Mouse (Mus musculus) cerebellum, postnatal 10 days (tissue): ENCODE results near the gene Skida1.
"Not testable (repeated sequence)": the region's sequence is repeated elsewhere in the genome, so short reads cannot be mapped to it uniquely, and the experiment has no call there.

Source experiments
- DNase-seq, 2 experiments: peaks; one replicate each; pipeline ENCODE4 v3.0.0; 2021; ENCODE audit warnings: mixed read lengths in 2 of 2

Skida1 gene

GRCm38 (mm10) chr2:18048453-18049075 is at the start of gene Skida1:
TSS of gene Skida1 (minus strand) at chr2:18049051.
- DNase-seq, result peak; percentile 63 to 72

- no peak for DNase-seq
Observed at GRCm38 (mm10) chr2:18095804-18096203, 47.0 kb upstream of the Skida1 start.

GRCm38 (mm10) chr2:18094319-18094718 is 45.5 kb upstream of the Skida1 start:
- no peak for DNase-seq

GRCm38 (mm10) chr2:18093858-18094257 is 45.0 kb upstream of the Skida1 start:
- DNase-seq, result no peak

- DNase-seq, result not testable (repeated sequence)
Observed at GRCm38 (mm10) chr2:18087695-18088094, 38.8 kb upstream of the Skida1 start.

- DNase-seq, result peak; percentile 51
Observed at GRCm38 (mm10) chr2:18080182-18080860, 31.5 kb upstream of the Skida1 start.

- no peak for DNase-seq
Observed at GRCm38 (mm10) chr2:18071947-18072346, 23.1 kb upstream of the Skida1 start.

- DNase-seq, result no peak
Observed at GRCm38 (mm10) chr2:18068071-18068796, 19.4 kb upstream of the Skida1 start.

- no peak for DNase-seq
Observed at GRCm38 (mm10) chr2:18066436-18066835, 17.6 kb upstream of the Skida1 start.

GRCm38 (mm10) chr2:18065708-18066030 is 16.8 kb upstream of the Skida1 start:
- no peak for DNase-seq

GRCm38 (mm10) chr2:18064941-18065707 is 16.3 kb upstream of the Skida1 start:
- peak; percentile 88 to 92 for DNase-seq

- DNase-seq, result peak; percentile 96 to 98
Observed at GRCm38 (mm10) chr2:18064356-18064858, 15.6 kb upstream of the Skida1 start.

GRCm38 (mm10) chr2:18063763-18064251 is 15.0 kb upstream of the Skida1 start:
- peak; percentile 85 to 88 for DNase-seq

GRCm38 (mm10) chr2:18060396-18060795 is 11.5 kb upstream of the Skida1 start:
- DNase-seq, result peak; percentile 31 to 42

- DNase-seq, result no peak
Observed at GRCm38 (mm10) chr2:18059891-18060290, 11.0 kb upstream of the Skida1 start.

- DNase-seq, result peak in 1 of 2 experiments; percentile 18
Observed at GRCm38 (mm10) chr2:18059063-18059462, 10.2 kb upstream of the Skida1 start.

- DNase-seq, result peak in 1 of 2 experiments; percentile 24
Observed at GRCm38 (mm10) chr2:18058146-18058708, 9.4 kb upstream of the Skida1 start.

- DNase-seq, result peak; percentile 72 to 76
Observed at GRCm38 (mm10) chr2:18057336-18058145, 8.7 kb upstream of the Skida1 start.

- DNase-seq, result peak; percentile 91 to 95
Observed at GRCm38 (mm10) chr2:18056786-18057255, 8.0 kb upstream of the Skida1 start.

- DNase-seq, result peak; percentile 96 to 98
Observed at GRCm38 (mm10) chr2:18055929-18056785, 7.3 kb upstream of the Skida1 start.
